Mouse (Mus musculus) monocyte, adult 59 days (primary cell): Measurements from ENCODE around the gene Synpr. TPM values are rescaled to one million over a fixed set of nuclear protein-coding genes. Genes with fewer than 3 reads are reported as not detected.

Source experiments
- total RNA-seq, 2 experiments: library from RNA; stranded (reverse); gene quantifications; one replicate each; pipeline ENCODE4 v1.2.4; 2023

Synpr gene
- total RNA-seq, result not detected

DNA sequence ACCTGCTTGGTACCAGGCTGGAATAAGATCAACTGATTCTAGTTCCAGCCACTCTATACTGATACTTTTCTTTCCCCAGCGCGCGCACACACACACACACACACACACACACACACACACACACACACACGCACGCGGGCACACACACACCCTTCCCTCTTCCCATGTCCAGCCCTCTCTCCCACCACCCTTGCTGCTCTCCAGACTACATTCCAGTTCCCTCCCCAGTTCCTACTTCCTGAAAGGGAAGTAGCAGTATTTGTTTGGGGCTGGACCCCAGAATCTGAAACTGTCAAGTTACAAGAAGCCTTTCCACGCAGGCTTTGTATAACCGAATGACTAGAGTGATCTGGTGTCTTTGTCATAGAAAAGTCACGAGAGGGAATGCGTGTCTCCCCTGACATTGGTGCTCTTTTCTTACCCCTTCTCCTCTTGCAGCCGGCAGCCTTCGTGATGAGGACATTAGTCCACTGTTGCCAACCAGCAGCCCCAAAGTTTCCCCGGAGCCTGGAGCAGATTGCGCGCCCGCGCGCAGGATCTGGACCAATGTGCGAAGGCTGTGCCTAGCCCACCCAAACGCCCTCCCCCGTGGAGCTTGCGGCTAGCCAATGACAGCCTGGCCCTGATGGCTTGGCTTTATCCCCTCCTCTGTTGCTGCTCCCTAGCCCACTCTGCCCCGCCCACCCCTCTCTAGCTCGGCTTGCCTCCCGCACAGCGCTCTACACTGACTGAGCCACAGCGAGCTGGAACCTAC lies at the start of gene Synpr:
Gene Synpr (plus strand): TSS at position 690 of the 754 bp plus-strand sequence.

